Mouse (Mus musculus): ENCODE results near the gene Adsl. TPM values are rescaled to one million over a fixed set of nuclear protein-coding genes. Genes with fewer than 3 reads are reported as not detected.
A peak's percentile ranks its signal among the peaks of the same experiment; 100 is the strongest.
"Not testable (repeated sequence)": the region's sequence is repeated elsewhere in the genome, so short reads cannot be mapped to it uniquely, and the experiment has no call there.

Adsl gene
- polyA plus RNA-seq, 1 experiment from 2014 or later, result 167 TPM

GRCm38 (mm10) chr15:80920346-80920745 is 27.9 kb upstream of the Adsl start:
- Histone ChIP-seq H3K27ac (ENCODE audit: poor library complexity, severe bottlenecking) (no peak overlapping the region), H3K36me3 (peaks cover 79% of the 10 kb centered on the region)
- WGBS, result 88% methylated on average over 3 of the region's 3 CpGs

GRCm38 (mm10) chr15:80921781-80922180 is 26.5 kb upstream of the Adsl start:
- no peak overlapping the region for H3K9ac ChIP-seq
- no peaks in the 10 kb centered on the region for H3K9me3 ChIP-seq (replicated peaks)
- no peak overlapping the region for H3K27ac ChIP-seq (ENCODE audit: poor library complexity, severe bottlenecking)
- no peaks in the 10 kb centered on the region for H3K4me1 ChIP-seq (replicated peaks)
- H3K36me3 ChIP-seq, result peaks cover 83% of the 10 kb centered on the region
- ATAC-seq (ENCODE audit: insufficient number of reproducible peaks, low FRiP score), result no peak
- H3K4me3 ChIP-seq, result no peak overlapping the region
- 81% methylated on average over 4 of the region's 4 CpGs for WGBS
- H3K27me3 ChIP-seq (replicated peaks), result no peaks in the 10 kb centered on the region
- no peak overlapping the region for H3K4me2 ChIP-seq

More at GRCm38 (mm10) chr15:80920346-80920745, 27.9 kb upstream of the Adsl start:
- ATAC-seq (ENCODE audit: insufficient number of reproducible peaks, low FRiP score), result no peak
- no peaks in the 10 kb centered on the region for H3K27me3 ChIP-seq (replicated peaks)
- no peak overlapping the region for H3K4me3 ChIP-seq
- H3K4me2 ChIP-seq, result no peak overlapping the region
- 0 out of 2 replicates have a peak, but pooled peaks cover 8% of the 10 kb centered on the region for H3K4me1 ChIP-seq (replicated peaks)
- H3K9ac ChIP-seq, result no peak overlapping the region
- no peaks in the 10 kb centered on the region for H3K9me3 ChIP-seq (replicated peaks)

GRCm38 (mm10) chr15:80924211-80924610 is 24.1 kb upstream of the Adsl start:
- H3K9me3 ChIP-seq (replicated peaks), result no peaks in the 10 kb centered on the region
- H3K4me3 ChIP-seq, result no peak overlapping the region
- H3K9ac ChIP-seq, result no peak overlapping the region
- no peak overlapping the region for H3K27ac ChIP-seq (ENCODE audit: poor library complexity, severe bottlenecking)
- ATAC-seq (ENCODE audit: insufficient number of reproducible peaks, low FRiP score), result no peak
- WGBS, result 88% methylated on average over 2 of the region's 2 CpGs
- H3K4me2 ChIP-seq, result no peak overlapping the region
- 0 out of 2 replicates have a peak, but pooled peaks cover 5% of the 10 kb centered on the region for H3K4me1 ChIP-seq (replicated peaks)
- peaks cover 84% of the 10 kb centered on the region for H3K36me3 ChIP-seq
- no peaks in the 10 kb centered on the region for H3K27me3 ChIP-seq (replicated peaks)

- Histone ChIP-seq H3K27me3 (replicated peaks) (no peaks in the 10 kb centered on the region), H3K4me2 (no peak overlapping the region), H3K27ac (ENCODE audit: poor library complexity, severe bottlenecking) (no peak overlapping the region), H3K9ac (no peak overlapping the region), H3K4me3 (no peak overlapping the region), H3K36me3 (peaks cover 69% of the 10 kb centered on the region), H3K9me3 (replicated peaks) (no peaks in the 10 kb centered on the region), H3K4me1 (replicated peaks) (peaks cover 12% of the 10 kb centered on the region)
- WGBS, result 80% methylated on average over 20 of the region's 20 CpGs
- ATAC-seq (ENCODE audit: insufficient number of reproducible peaks, low FRiP score), result no peak
These were observed 19.4 kb upstream of the Adsl start for GRCm38 (mm10) chr15:80928811-80929355.

GRCm38 (mm10) chr15:80930048-80930571 is 18.2 kb upstream of the Adsl start:
- Histone ChIP-seq H3K4me2 (peak overlapping the region; percentile 39; the same call in 1 of the 2 replicates), H3K27ac (ENCODE audit: poor library complexity, severe bottlenecking) (0 out of 2 replicates have a peak overlapping the region, but pooled peaks have one; percentile 51), H3K4me1 (replicated peaks) (peaks cover 12% of the 10 kb centered on the region), H3K4me3 (no peak overlapping the region), H3K36me3 (peaks cover 63% of the 10 kb centered on the region), H3K9ac (peak overlapping the region; percentile 9), H3K27me3 (replicated peaks) (no peaks in the 10 kb centered on the region), H3K9me3 (replicated peaks) (no peaks in the 10 kb centered on the region)
- 15% methylated on average over 14 of the region's 16 CpGs for WGBS
- peak; percentile 51; the same call in 1 of the 2 replicates for ATAC-seq (ENCODE audit: insufficient number of reproducible peaks, low FRiP score)

GRCm38 (mm10) chr15:80930676-80931320 is 17.5 kb upstream of the Adsl start:
- H3K27ac ChIP-seq (ENCODE audit: poor library complexity, severe bottlenecking), result 0 out of 2 replicates have a peak overlapping the region, but pooled peaks have one; percentile 51
- H3K9ac ChIP-seq; H3K4me2 ChIP-seq; ATAC-seq (ENCODE audit: insufficient number of reproducible peaks, low FRiP score); H3K9me3 ChIP-seq (replicated peaks); H3K4me3 ChIP-seq; H3K27me3 ChIP-seq (replicated peaks): not testable (repeated sequence)
- H3K36me3 ChIP-seq, result peaks cover 58% of the 10 kb centered on the region
- peaks cover 12% of the 10 kb centered on the region for H3K4me1 ChIP-seq (replicated peaks)
- 86% methylated on average over 23 of the region's 23 CpGs for WGBS

GRCm38 (mm10) chr15:80931345-80931960 is 16.8 kb upstream of the Adsl start:
- Histone ChIP-seq H3K36me3 (peaks cover 54% of the 10 kb centered on the region), H3K9ac (no peak overlapping the region), H3K9me3 (replicated peaks) (no peaks in the 10 kb centered on the region), H3K27ac (ENCODE audit: poor library complexity, severe bottlenecking) (no peak overlapping the region), H3K27me3 (replicated peaks) (no peaks in the 10 kb centered on the region), H3K4me2 (no peak overlapping the region), H3K4me1 (replicated peaks) (peaks cover 14% of the 10 kb centered on the region), H3K4me3 (no peak overlapping the region)
- WGBS, result 77% methylated on average over 9 of the region's 9 CpGs
- ATAC-seq (ENCODE audit: insufficient number of reproducible peaks, low FRiP score), result no peak

- H3K4me1 ChIP-seq (replicated peaks), result peaks cover 23% of the 10 kb centered on the region
- H3K9ac ChIP-seq, result no peak overlapping the region
- H3K9me3 ChIP-seq (replicated peaks), result no peaks in the 10 kb centered on the region
- ATAC-seq (ENCODE audit: insufficient number of reproducible peaks, low FRiP score), result no peak
- no peaks in the 10 kb centered on the region for H3K27me3 ChIP-seq (replicated peaks)
- no peak overlapping the region for H3K27ac ChIP-seq (ENCODE audit: poor library complexity, severe bottlenecking)
- peaks cover 35% of the 10 kb centered on the region for H3K36me3 ChIP-seq
- WGBS, result 88% methylated on average over 5 of the region's 5 CpGs
- no peak overlapping the region for H3K4me2 ChIP-seq
- H3K4me3 ChIP-seq, result no peak overlapping the region
These were observed 13.4 kb upstream of the Adsl start for GRCm38 (mm10) chr15:80934841-80935240.

GRCm38 (mm10) chr15:80936686-80937085 is 11.6 kb upstream of the Adsl start:
- ATAC-seq (ENCODE audit: insufficient number of reproducible peaks, low FRiP score), result no peak
- Histone ChIP-seq H3K27me3 (replicated peaks) (no peaks in the 10 kb centered on the region), H3K4me3 (no peak overlapping the region), H3K9ac (no peak overlapping the region), H3K4me1 (replicated peaks) (peaks cover 16% of the 10 kb centered on the region), H3K36me3 (peaks cover 31% of the 10 kb centered on the region), H3K27ac (ENCODE audit: poor library complexity, severe bottlenecking) (no peak overlapping the region), H3K4me2 (no peak overlapping the region), H3K9me3 (replicated peaks) (no peaks in the 10 kb centered on the region)
- WGBS, result 65% methylated on average over 3 of the region's 3 CpGs

- H3K4me2 ChIP-seq, result no peak overlapping the region
These were observed 9.7 kb upstream of the Adsl start for GRCm38 (mm10) chr15:80938615-80939014.

GRCm38 (mm10) chr15:80939401-80939800 is 8.9 kb upstream of the Adsl start:
- Histone ChIP-seq H3K4me2 (no peak overlapping the region), H3K36me3 (peaks cover 21% of the 10 kb centered on the region), H3K27me3 (replicated peaks) (no peaks in the 10 kb centered on the region), H3K4me3 (no peak overlapping the region), H3K27ac (ENCODE audit: poor library complexity, severe bottlenecking) (no peak overlapping the region), H3K9me3 (replicated peaks) (no peaks in the 10 kb centered on the region), H3K4me1 (replicated peaks) (peaks cover 16% of the 10 kb centered on the region), H3K9ac (no peak overlapping the region)
- ATAC-seq (ENCODE audit: insufficient number of reproducible peaks, low FRiP score), result no peak
- 49% methylated on average over 5 of the region's 5 CpGs for WGBS

More at GRCm38 (mm10) chr15:80938615-80939014, 9.7 kb upstream of the Adsl start:
- Histone ChIP-seq H3K27me3 (replicated peaks) (no peaks in the 10 kb centered on the region), H3K4me1 (replicated peaks) (peaks cover 16% of the 10 kb centered on the region), H3K27ac (ENCODE audit: poor library complexity, severe bottlenecking) (no peak overlapping the region), H3K9ac (no peak overlapping the region), H3K4me3 (no peak overlapping the region), H3K36me3 (peaks cover 27% of the 10 kb centered on the region), H3K9me3 (replicated peaks) (no peaks in the 10 kb centered on the region)
- ATAC-seq (ENCODE audit: insufficient number of reproducible peaks, low FRiP score), result no peak
- WGBS, result 79% methylated on average over 4 of the region's 4 CpGs

All from heart, embryonic 12.5 days (tissue).